Mouse (Mus musculus) myocyte (in vitro differentiated cells): ENCODE measurements around the gene Itga2b.

ENCODE experiments used
- MYOD1 ChIP-seq, 3 experiments: IDR thresholded peaks; one replicate each; pipeline ENCODE4 v1.6.1; 2011; ENCODE audit warnings: control low read depth in 2 of 3, low read depth in 2 of 3, mild to moderate bottlenecking in 2 of 3, moderate library complexity in 1 of 3; ENCODE audit not compliant: insufficient read length in 2 of 3, control insufficient read depth in 1 of 3
- MYOG ChIP-seq, 3 experiments: IDR thresholded peaks; one replicate each; pipeline ENCODE4 v1.6.1; 2011; ENCODE audit warnings: control low read depth in 2 of 3, low read depth in 2 of 3, mild to moderate bottlenecking in 2 of 3; ENCODE audit not compliant: insufficient read length in 2 of 3, control insufficient read depth in 1 of 3, insufficient read depth in 1 of 3
- POLR2A ChIP-seq: IDR thresholded peaks from one replicate; pipeline ENCODE4 v1.6.1; 2011; ENCODE audit warnings: low read depth, mild to moderate bottlenecking, control low read depth, moderate library complexity; ENCODE audit not compliant: insufficient read length

GRCm38 (mm10) chr11:102494063-102494650 is 24.2 kb upstream of the Itga2b start:
- no peak for TF ChIP-seq POLR2A
- no peak for TF ChIP-seq MYOG (IDR thresholded peaks at IDR 0.05; ENCODE audit: control insufficient read depth in 1 of 3, insufficient read depth in 1 of 3, insufficient read length in 2 of 3, low read depth in 2 of 3)
- TF ChIP-seq MYOD1 (IDR thresholded peaks at IDR 0.05; ENCODE audit: control insufficient read depth in 1 of 3, insufficient read length in 2 of 3, low read depth in 2 of 3): no peak
